Mouse (Mus musculus) heart, embryonic 12.5 days (tissue): ENCODE results near the gene Lrrfip2. TPM values are rescaled to one million over a fixed set of nuclear protein-coding genes. Genes with fewer than 3 reads are reported as not detected.

ENCODE experiments used
- ATAC-seq: fragments of 200-750 bp; cut with Nextera tagmentation; 2 replicates; pipeline ENCODE4 v1.8.0; 2017; ENCODE audit warnings: moderate TSS enrichment, moderate library complexity; ENCODE audit not compliant: insufficient number of reproducible peaks, low FRiP score
- H3K27ac ChIP-seq: fragments of 300-500 bp; sonication (generic); 2 replicates; pipeline ENCODE4 v1.5.1; 2016; ENCODE audit warnings: mild to moderate bottlenecking, moderate library complexity; ENCODE audit not compliant: poor library complexity, severe bottlenecking
- H3K27me3 ChIP-seq: fragments of 300-500 bp; sonication (generic); replicated peaks from 2 replicates; pipeline ENCODE4 v1.6.1; 2016; ENCODE audit warnings: mild to moderate bottlenecking, moderate library complexity
- H3K36me3 ChIP-seq: fragments of 300-500 bp; sonication (generic); 2 replicates; pipeline ENCODE4 v1.6.1; 2016; ENCODE audit warnings: mild to moderate bottlenecking, moderate library complexity
- H3K4me1 ChIP-seq: fragments of 300-500 bp; sonication (generic); replicated peaks from 2 replicates; pipeline ENCODE4 v1.6.1; 2016; ENCODE audit warnings: mild to moderate bottlenecking
- H3K4me2 ChIP-seq: fragments of 300-500 bp; sonication (generic); 2 replicates; pipeline ENCODE4 v1.6.1; 2016; ENCODE audit warnings: mild to moderate bottlenecking, moderate library complexity
- H3K4me3 ChIP-seq: fragments of 300-500 bp; sonication (generic); 2 replicates; pipeline ENCODE4 v1.5.1; 2016; ENCODE audit warnings: mild to moderate bottlenecking
- H3K9ac ChIP-seq: fragments of 300-500 bp; sonication (generic); 2 replicates; pipeline ENCODE4 v1.6.1; 2016; ENCODE audit warnings: mild to moderate bottlenecking, moderate library complexity
- H3K9me3 ChIP-seq: fragments of 300-500 bp; sonication (generic); replicated peaks from 2 replicates; pipeline ENCODE4 v1.6.1; 2016; ENCODE audit warnings: mild to moderate bottlenecking, moderate library complexity
- WGBS: fragments of 180-500 bp; shearing (Covaris S2); methylation state at CpG from one replicate; pipeline ENCODE4 v1.1.7; 2016; 5-methylcytosine and 5-hydroxymethylcytosine counted together
- polyA plus RNA-seq: library from polyadenylated mRNA; unstranded; fragments of >200 nt; fragmentation: Nextera tagmentation; extraction: Ambion mirVana; gene quantifications from 2 replicates; pipeline ENCODE4 v1.2.1, GENCODE M21; 2016

Gene Lrrfip2
- polyA plus RNA-seq, 1 experiment from 2014 or later = 65.8 TPM

- Histone ChIP-seq H3K4me3 (peak overlapping the region; percentile 94), H3K4me2 (peak overlapping the region; percentile 88), H3K36me3 (no peaks in the 10 kb centered on the region), H3K27ac (peak overlapping the region; percentile 92), H3K27me3 (no peaks in the 10 kb centered on the region), H3K9me3 (no peaks in the 10 kb centered on the region), H3K9ac (peak overlapping the region; percentile 93), H3K4me1 (peaks cover 39% of the 10 kb centered on the region)
- peak; percentile 81 for ATAC-seq
- under 1% methylated on average over 35 of the region's 52 CpGs for WGBS
Observed at GRCm38 (mm10) chr9:111118252-111118890, 979 bp downstream of the Lrrfip2 start.

- peak overlapping the region; percentile 94 for H3K4me3 ChIP-seq
- peak overlapping the region; percentile 88 for H3K4me2 ChIP-seq
- peak overlapping the region; percentile 92 for H3K27ac ChIP-seq
- no peaks in the 10 kb centered on the region for H3K36me3 ChIP-seq
- H3K27me3 ChIP-seq = no peaks in the 10 kb centered on the region
- peak overlapping the region; percentile 93 for H3K9ac ChIP-seq
- peaks cover 44% of the 10 kb centered on the region for H3K4me1 ChIP-seq
- no peak; the same call in 1 of the 2 replicates for ATAC-seq
- WGBS = 2% methylated on average over 17 of the region's 17 CpGs
- no peaks in the 10 kb centered on the region for H3K9me3 ChIP-seq
Observed at GRCm38 (mm10) chr9:111118891-111119441, 1.6 kb downstream of the Lrrfip2 start.

DNA sequence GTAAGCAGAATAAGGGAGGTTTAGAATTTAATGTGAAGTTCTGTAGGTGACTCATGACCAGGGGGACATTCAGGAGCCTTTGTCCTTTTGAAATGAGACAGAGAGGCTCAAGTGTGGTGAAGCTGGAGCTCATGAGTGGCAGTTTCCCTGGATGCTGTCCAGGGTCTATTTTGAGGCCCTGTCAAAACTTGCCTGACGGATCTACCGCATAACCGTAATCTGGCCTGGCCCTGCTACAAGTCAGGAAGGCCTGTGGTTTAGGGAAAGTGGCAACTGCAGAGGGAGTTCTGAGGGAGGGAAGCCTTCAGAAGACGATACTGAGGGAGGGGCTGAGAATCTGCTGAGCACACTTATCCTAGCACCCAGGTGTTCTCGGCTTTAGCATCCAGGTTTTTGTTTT, 5.1 kb downstream of the Lrrfip2 start:
- Histone ChIP-seq H3K4me3 (no peak overlapping the region), H3K4me2 (peak overlapping the region; percentile 41), H3K27ac (peak overlapping the region; percentile 84), H3K9me3 (no peaks in the 10 kb centered on the region), H3K36me3 (0 out of 2 replicates have a peak, but pooled peaks cover 2% of the 10 kb centered on the region), H3K9ac (no peak overlapping the region), H3K27me3 (no peaks in the 10 kb centered on the region), H3K4me1 (peaks cover 53% of the 10 kb centered on the region)
- 29% methylated on average over 5 of the region's 5 CpGs for WGBS
- no peak for ATAC-seq

GRCm38 (mm10) chr9:111123336-111123735, 5.9 kb downstream of the Lrrfip2 start:
- Histone ChIP-seq H3K4me3 (no peak overlapping the region), H3K9me3 (no peaks in the 10 kb centered on the region), H3K4me2 (no peak overlapping the region), H3K27me3 (no peaks in the 10 kb centered on the region), H3K27ac (peak overlapping the region; percentile 84; the same call in 1 of the 2 replicates), H3K36me3 (0 out of 2 replicates have a peak, but pooled peaks cover 2% of the 10 kb centered on the region), H3K4me1 (peaks cover 57% of the 10 kb centered on the region), H3K9ac (no peak overlapping the region)
- ATAC-seq = no peak
- 67% methylated on average over 2 of the region's 2 CpGs for WGBS

DNA sequence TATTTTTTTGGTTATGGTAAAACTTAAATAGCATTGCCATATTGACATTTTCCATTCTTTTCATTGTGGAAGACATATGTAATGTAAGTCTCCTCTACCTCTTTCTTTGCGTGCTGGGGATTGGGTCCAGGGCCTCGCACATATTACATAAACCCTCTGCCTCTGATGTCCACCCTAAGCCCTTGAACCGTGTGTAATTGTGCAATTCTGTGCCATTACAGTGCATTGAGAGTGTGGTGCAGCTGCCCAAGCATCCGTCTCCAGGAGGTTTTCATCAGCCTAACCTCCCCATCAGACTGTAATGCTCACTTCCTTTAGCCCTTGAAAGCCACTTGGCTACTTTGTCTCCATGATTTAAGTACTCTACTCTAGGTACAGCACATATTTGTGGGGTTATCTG, 7.0 kb downstream of the Lrrfip2 start:
- Histone ChIP-seq H3K27ac (no peak overlapping the region), H3K27me3 (no peaks in the 10 kb centered on the region), H3K9me3 (no peaks in the 10 kb centered on the region), H3K4me2 (no peak overlapping the region), H3K4me1 (peaks cover 61% of the 10 kb centered on the region), H3K36me3 (0 out of 2 replicates have a peak, but pooled peaks cover 2% of the 10 kb centered on the region), H3K9ac (no peak overlapping the region), H3K4me3 (no peak overlapping the region)
- 79% methylated on average over 4 of the region's 4 CpGs for WGBS
- ATAC-seq = no peak

GRCm38 (mm10) chr9:111126735-111127134, 9.3 kb downstream of the Lrrfip2 start:
- 0 out of 2 replicates have a peak, but pooled peaks cover 2% of the 10 kb centered on the region for H3K36me3 ChIP-seq
- peaks cover 53% of the 10 kb centered on the region for H3K4me1 ChIP-seq
- ATAC-seq = no peak
- H3K9me3 ChIP-seq = no peaks in the 10 kb centered on the region
- H3K9ac ChIP-seq = no peak overlapping the region
- H3K27ac ChIP-seq = no peak overlapping the region
- no peaks in the 10 kb centered on the region for H3K27me3 ChIP-seq
- WGBS = 68% methylated on average over 4 of the region's 4 CpGs
- no peak overlapping the region for H3K4me2 ChIP-seq
- H3K4me3 ChIP-seq = no peak overlapping the region

GRCm38 (mm10) chr9:111127749-111128148, 10.4 kb downstream of the Lrrfip2 start:
- no peaks in the 10 kb centered on the region for H3K9me3 ChIP-seq
- H3K27me3 ChIP-seq = no peaks in the 10 kb centered on the region
- 49% methylated on average over 4 of the region's 4 CpGs for WGBS
- peak overlapping the region; percentile 30; the same call in 1 of the 2 replicates for H3K27ac ChIP-seq
- H3K36me3 ChIP-seq = 0 out of 2 replicates have a peak, but pooled peaks cover 2% of the 10 kb centered on the region
- no peak overlapping the region for H3K4me2 ChIP-seq
- no peak overlapping the region for H3K9ac ChIP-seq
- peaks cover 45% of the 10 kb centered on the region for H3K4me1 ChIP-seq
- no peak for ATAC-seq
- H3K4me3 ChIP-seq = no peak overlapping the region

GRCm38 (mm10) chr9:111130126-111130525, 12.7 kb downstream of the Lrrfip2 start:
- H3K27ac ChIP-seq = peak overlapping the region; percentile 38; the same call in 1 of the 2 replicates
- no peaks in the 10 kb centered on the region for H3K27me3 ChIP-seq
- no peak overlapping the region for H3K4me2 ChIP-seq
- no peaks in the 10 kb centered on the region for H3K9me3 ChIP-seq
- H3K4me3 ChIP-seq = no peak overlapping the region
- H3K9ac ChIP-seq = no peak overlapping the region
- H3K4me1 ChIP-seq = peaks cover 27% of the 10 kb centered on the region
- no peaks in the 10 kb centered on the region for H3K36me3 ChIP-seq
- WGBS = 32% methylated on average over 2 of the region's 2 CpGs
- ATAC-seq = no peak

DNA sequence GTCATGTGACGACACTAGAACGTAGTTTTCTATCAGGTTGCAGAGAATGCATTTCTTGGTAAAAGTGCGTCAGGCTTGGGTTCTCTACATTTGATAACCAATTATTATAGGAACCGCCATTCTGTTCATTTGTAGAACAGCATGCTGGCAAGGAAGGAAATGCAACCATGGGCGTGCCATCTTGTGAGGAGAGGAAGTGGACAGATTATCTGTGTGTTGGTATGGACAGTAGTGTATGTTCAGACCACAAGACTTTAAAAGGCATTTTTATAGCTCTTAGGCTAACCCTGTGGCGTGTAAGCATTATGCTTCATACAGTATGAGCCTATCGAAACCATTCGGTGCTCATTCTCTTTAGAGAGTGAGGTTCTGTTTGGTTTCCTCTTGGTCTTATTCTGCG, 20.8 kb downstream of the Lrrfip2 start:
- H3K27ac ChIP-seq = no peak overlapping the region
- WGBS = 93% methylated on average over 9 of the region's 9 CpGs
- peaks cover 6% of the 10 kb centered on the region for H3K36me3 ChIP-seq
- no peak overlapping the region for H3K4me2 ChIP-seq
- H3K27me3 ChIP-seq = no peaks in the 10 kb centered on the region
- H3K9me3 ChIP-seq = no peaks in the 10 kb centered on the region
- no peak for ATAC-seq
- no peak overlapping the region for H3K4me3 ChIP-seq
- peaks cover 3% of the 10 kb centered on the region; the same call in 1 of the 2 replicates for H3K4me1 ChIP-seq
- no peak overlapping the region for H3K9ac ChIP-seq

DNA sequence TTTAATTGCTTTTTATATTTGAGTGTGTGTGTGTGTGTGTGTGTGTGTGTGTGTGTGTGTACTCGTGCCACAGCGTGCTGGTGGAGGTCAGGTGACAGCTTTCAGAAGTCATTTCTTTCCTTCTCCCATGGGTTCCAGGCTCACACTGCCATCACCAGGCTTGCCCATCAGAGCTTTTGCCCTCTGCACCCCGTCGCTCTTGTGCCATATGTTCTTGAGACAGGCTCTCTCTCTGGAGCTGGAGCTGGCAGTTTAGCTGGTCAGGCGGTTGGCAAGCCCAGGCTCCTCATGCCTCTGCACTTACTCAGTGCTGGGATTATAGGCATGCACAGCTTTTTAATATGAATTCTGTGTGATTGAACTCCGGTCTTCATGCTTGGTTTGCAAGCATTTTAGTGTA, 25.3 kb downstream of the Lrrfip2 start:
- Histone ChIP-seq H3K27ac (no peak overlapping the region), H3K36me3 (peaks cover 12% of the 10 kb centered on the region), H3K4me2 (no peak overlapping the region), H3K9ac (no peak overlapping the region), H3K27me3 (no peaks in the 10 kb centered on the region), H3K4me3 (no peak overlapping the region), H3K4me1 (peaks cover 27% of the 10 kb centered on the region), H3K9me3 (no peaks in the 10 kb centered on the region)
- ATAC-seq = no peak
- WGBS = 95% methylated on average over 6 of the region's 6 CpGs

GRCm38 (mm10) chr9:111143387-111143786, 26.0 kb downstream of the Lrrfip2 start:
- Histone ChIP-seq H3K4me3 (no peak overlapping the region), H3K27me3 (no peaks in the 10 kb centered on the region), H3K36me3 (peaks cover 12% of the 10 kb centered on the region), H3K4me1 (peaks cover 30% of the 10 kb centered on the region), H3K9ac (no peak overlapping the region), H3K9me3 (no peaks in the 10 kb centered on the region), H3K4me2 (no peak overlapping the region), H3K27ac (no peak overlapping the region)
- ATAC-seq = no peak
- WGBS = 100% methylated on average over 1 of the region's 1 CpGs
